Mouse (Mus musculus) thymus, postnatal 10 days (tissue): ENCODE results near the gene Trappc5.

Source experiments
- DNase-seq, 2 experiments: peaks; one replicate each; pipeline ENCODE4 v3.0.0; 2021; ENCODE audit warnings: low spot score in 2 of 2

The Trappc5 gene

DNA sequence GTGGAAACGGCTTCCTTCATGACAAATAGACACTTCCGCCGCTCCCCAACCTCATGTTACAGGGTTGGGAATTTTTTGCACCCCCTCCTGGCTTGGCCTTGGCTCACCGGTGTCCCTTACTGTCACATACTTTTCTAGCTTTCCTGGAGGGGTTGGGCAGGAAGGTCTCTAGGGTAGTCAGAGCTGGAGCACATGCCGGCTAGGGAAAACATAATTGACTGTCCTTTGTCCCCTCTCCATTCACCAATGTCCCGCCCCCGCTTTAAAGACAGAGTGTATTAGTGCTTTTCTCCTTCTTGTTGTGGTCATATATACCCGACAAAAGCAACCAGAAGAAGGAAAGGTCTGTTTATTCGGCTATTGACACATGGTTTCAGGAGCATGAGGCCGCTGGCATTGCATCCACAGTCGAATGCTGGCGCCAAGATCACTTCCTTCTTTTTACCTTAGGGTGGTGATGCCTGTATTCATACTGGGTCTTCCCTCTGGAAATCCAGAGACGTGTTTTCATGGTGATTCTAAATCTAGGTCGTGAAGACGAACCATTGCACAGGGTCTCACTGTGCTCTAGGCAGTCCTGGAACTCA, 987 bp downstream of the Trappc5 start:
- no peak for DNase-seq

DNA sequence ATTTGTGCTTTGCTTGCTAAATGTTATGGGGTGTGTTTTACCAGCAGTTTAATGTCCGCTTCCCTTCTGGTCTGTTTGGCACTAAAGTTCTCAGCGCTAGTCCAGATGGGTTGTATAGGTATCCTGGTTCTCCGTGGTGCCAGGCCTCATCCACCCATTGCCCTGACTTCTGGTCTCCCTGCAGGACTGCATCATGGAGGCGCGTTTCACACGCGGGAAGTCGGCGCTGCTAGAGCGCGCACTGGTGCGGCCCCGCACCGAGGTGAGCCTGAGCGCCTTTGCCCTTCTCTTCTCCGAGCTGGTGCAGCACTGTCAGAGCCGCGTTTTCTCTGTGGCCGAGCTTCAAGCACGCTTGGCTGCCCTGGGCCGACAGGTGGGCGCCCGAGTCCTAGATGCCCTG, 2.7 kb downstream of the Trappc5 start:
- no peak for DNase-seq

DNA sequence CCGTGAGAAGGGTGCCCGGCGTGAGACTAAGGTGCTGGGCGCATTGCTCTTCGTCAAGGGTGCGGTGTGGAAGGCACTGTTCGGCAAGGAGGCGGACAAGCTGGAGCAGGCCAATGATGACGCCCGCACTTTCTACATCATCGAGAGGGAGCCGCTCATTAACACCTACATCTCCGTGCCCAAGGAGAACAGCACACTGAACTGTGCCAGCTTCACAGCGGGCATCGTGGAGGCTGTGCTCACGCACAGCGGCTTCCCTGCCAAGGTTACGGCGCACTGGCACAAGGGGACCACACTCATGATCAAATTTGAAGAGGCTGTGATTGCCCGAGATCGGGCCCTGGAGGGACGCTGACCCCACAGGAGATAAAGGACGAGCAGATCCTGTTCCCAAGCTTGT, 3.1 kb downstream of the Trappc5 start:
- no peak for DNase-seq

DNA sequence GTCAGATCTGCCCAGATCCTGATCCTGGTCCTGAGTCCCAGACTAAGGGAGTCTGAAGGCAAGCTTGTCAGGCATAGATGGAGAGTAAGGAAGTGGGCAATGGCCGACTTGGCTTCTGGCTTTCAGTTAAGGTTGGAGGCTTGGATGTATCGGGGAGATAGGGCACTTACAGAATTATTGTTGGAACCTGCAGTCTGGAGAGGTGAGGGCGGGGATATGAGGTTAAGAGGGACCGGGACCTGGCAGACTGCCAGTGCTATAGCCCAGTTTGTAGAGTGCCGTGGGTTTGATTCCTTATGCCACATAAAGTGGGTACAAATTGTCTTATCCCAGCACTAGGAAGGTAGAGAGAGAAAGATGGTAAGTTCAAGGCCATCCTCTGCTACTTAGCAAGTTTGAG, 3.6 kb downstream of the Trappc5 start:
- DNase-seq = no peak

DNA sequence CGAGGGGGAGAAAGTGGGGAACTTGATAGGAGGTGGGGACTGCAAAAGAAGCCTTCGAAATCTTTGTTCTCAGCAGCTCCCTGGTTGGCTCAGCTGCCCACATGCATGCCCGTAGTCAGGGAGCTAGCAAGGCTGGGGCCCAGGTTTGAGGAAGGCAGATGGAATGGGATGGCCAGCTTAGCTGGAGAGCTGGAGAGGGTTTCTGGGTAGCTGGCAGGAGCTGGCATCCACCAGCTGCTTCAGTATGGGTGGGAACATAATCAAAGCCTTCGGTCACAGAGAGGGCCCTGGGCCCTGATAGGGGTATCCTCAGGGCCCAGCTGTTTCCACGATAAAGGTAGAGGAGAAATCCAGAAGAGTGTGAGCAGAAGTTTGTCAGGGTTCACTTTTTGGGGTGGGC, 6.3 kb downstream of the Trappc5 start:
- no peak for DNase-seq

DNA sequence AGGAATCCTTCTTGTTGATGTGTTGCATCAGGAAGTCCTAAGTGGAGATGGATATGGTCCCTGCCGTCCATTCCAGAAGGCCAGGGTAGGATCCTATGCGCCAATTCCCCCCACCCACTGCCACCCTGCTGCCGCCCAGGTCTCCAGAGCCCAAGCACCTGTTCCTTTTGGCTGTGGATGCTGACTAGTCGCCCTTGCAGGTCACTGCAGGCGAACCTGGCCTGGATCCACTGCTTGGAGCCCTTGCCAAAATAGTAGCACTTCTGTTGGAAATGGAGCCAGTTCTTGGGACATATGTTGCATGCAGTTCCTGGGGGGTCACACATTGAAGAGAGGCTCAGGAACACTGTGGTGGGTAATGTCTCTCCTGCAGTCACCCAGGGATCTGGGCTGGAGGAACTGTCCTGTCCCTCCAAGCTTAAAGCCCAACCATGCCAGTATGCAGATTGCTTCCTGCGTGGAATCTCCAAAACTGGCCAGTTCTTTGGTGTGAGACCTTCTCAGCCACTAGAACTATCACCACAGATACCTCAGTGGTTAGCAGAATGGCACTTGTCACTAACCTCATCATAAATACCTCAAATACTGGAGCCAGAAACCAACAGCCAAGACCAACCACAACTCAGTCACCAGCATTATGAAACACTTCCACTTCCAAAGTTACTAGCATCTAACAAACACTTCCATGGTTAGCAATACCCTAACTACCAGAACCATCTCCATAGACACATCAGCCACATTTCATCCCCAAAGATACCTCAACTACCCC, 7.5 kb downstream of the Trappc5 start:
- DNase-seq = no peak

DNA sequence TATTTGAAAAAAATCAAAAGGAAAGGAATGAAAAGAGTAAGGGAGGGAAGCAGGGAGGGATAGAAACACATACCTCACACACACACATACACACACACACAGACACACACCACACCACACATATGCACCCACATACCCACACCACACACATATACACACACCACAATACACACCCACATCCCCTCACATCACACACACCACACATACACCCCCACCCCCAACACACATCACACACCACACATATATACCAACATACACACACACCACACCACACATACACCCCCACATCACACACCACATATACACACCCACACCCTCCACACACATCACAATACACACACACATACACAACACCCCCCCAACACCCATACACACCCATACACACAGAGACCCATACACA, 8.4 kb downstream of the Trappc5 start:
- DNase-seq = no peak

DNA sequence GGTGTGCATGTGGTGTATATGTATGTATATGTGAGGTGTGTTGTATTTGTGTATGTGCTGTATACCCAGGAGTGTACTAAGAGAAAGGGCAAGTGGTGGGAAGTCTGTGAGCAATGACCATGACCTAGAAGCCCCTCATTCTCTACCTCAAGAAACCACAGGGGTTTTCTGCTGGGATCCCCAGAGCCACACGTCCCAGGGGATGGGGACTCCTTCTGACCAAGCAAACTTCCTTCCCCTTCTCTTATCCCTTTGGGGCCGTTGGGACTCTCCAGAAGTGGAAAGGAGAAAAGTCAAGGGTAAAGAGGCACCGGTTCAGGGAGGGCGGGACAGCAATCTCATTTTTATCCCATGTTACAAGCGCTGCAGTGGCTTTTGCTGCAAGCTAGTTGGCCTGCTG, 9.3 kb downstream of the Trappc5 start:
- no peak for DNase-seq

DNA sequence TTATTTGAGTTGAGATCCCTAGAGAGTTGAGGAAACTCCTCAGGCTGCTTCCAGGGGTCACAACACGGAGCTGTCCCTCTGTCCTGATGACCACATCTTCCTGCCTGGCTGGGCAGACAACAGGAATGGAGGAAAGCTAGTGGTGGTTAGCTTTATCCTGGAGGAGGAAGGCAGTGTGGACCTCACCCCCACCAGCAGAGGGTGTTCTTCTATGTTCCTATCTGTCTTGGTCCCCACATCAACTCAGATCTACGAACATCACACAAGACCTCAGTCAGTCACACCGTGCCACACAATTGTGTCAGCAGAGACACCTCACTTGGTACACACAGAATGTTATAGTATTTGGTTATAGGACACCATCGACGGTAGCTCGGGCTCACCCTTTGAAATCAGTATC, 11.4 kb downstream of the Trappc5 start:
- no peak for DNase-seq

DNA sequence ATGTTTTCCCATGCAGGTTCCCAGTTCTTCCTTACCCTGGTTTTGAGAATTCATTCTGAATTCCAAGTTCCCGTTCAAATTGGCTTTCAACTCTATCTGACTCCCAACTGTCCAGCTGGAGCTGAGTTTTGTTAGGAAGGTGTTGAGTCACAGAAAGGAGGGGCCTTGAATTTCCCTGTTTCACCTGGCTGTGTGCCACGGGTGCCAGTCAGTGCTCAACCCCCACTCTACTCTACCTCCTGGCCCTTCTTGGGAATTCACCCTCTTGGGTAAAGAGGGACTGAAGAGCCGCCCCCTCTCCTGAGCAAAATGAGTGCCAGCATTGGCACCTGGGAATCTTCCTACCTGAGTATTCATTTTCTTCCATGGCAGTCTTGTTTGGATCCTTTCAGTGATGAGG, 14.7 kb downstream of the Trappc5 start:
- DNase-seq = no peak

DNA sequence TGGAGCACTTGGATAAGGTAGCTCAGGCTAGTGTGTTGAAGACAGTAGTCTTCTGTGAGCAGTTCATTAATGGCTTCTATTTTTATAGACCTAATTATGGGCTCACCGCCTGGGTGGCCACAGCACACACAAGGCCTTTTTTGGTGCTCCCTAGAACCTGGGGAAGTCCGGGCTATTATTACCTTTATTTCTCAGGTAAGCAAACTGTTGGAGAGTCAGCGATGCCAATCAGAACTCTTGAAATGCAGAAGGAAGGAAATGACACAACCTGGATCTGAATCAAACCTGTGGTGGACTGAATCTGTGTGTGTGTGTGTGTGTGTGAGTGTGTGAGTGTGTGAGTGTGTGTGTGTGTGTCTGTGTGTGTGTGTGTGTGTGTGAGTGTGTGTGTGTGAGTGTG, 18.0 kb downstream of the Trappc5 start, which contains the start of gene Fcer2a:
Fcer2a (minus strand) TSS at position 55 of the 400 bp plus-strand sequence.
- no peak for DNase-seq

DNA sequence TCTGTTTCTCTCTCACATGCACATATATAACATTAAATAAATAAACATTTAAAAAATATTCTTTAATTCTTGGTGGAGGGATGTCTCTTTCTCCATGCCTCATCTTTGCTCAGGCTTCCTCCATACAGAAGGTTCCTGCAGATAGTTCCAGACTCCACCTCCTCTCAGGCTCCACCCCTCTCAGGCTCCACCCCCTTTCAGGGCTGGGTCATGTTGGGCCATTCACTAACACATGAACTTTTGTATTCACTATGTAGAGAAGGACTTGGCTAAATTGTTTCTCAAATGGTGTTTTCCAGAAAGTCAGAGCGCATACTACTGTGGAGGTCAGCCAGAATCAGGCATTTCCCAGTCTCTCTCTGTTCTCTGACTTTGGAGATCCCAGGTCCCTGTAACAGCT, 25.4 kb downstream of the Trappc5 start:
- no peak for DNase-seq

DNA sequence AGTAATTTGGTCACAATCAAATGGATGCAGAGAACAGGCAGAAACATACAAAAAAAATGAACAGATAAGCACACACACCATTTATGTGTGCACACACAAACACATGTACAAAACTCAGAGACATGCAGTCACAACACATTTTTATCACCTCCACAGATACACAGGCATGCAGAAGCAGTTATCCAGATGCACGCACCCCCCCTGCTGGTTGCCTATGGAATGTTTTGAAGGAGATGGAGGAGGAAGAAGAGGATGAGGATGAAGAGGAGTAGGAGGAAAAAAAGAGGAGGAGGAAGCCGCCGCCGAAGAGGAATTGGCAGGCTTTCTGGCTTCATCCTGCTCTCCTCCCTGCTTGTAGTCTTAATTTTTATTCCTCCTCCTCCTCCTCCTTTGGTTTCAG, 29.6 kb downstream of the Trappc5 start:
- no peak for DNase-seq

DNA sequence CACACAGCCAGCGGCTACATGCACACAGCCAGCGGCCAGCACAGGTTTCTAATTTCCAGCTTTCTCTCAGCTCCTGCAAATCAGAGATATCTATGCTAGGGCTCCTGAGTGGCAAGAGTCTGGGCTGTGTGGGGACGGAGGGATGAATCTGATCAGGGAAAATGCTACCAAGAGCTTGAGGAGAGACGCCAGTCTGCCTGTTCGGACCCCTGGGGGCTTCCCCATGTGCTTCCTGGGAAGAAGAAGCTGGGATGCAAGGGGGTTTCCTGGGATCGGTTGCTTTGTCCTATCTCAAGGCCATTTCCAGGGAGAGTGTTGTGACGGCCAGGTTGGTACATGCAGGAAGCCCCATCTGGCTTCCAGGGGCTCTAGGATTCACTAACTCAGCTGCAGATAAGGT, 31.5 kb downstream of the Trappc5 start:
- no peak for DNase-seq

DNA sequence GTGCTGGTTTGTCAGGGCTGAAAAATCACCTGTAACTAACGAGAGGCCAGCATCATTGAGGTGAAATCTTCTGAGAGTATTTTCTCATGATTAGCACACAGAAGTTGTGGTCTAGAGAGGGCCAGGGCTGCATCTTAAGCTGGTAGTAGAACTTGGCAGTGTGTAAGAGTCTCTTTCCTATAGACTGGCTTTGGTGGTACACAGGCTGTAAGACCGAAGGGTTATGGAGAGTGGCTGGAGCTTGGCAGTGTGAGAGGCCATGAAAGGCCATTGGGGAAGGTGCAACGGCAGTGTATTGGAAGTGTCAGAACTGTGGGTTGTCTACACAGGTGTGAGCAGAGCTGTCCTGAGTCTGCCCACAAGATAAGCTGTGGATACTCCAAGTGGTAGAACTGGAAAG, 34.2 kb downstream of the Trappc5 start:
- DNase-seq = no peak

DNA sequence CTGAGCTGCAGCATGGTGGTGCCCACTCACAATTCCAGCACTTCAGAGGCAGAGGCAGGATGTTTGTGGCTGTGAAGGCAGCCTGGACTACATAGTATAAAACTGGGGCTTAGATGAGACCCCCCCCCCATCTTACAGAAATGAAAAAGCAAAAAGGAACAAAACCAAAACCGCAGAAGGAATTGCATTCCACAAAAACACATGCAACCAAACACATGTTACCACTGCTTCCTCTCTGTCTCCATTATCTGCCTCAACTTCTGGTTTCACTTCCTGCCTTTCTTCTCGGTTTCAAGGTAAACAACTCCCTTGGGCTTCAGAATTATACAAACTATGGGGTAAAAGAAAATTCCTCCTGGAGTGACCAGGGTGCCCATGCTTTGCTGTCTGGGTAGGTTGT, 35.5 kb downstream of the Trappc5 start:
- DNase-seq = no peak

DNA sequence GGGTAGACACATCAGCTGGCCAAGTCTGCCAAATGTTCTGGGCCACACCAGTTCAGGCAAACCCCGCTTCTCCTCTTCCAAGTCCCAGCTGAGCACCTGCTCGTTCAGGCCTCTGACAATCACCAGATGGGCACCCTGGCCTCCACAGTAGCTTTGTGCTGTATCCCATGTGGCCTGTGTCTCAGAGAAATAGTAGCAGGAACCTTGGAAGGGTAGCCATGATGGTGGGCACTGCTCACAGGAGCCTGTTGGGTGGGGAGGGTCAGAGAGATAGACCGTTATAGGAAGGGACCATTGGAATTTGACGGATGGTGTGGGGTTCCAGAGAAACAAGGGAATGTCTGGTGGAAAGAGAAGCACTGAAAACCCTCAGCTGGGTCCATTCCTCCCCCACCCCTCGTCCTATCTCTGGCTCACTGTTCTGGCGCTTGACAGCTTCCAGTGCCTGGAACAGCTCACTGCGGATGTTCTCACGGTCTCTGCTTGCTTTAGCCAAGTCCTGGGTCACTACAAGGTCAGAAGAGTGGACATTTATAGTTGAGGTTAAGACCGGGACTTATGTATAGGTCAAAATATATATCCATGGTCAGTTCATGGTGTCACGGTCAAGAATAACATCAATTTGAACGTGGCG, 41.3 kb downstream of the Trappc5 start:
- no peak for DNase-seq

DNA sequence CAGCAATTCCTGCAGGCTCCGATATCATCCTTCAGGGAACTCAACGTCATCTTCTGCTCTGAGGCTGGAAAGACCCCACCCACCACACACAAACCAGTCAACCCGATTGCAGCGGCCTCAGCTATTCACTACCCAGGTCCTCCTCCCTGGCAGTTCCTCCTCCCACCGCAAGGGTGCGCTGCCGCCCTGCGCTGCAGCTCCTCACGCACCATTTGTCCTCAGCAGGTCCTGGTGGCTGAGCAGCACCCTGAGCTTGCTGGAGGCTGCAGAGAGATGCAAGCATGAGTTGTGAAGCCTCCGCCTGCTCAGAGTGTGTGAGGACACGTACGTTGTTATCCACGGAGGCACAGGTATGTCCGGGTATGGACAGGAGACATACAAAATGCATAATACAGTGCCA, 42.5 kb downstream of the Trappc5 start:
- DNase-seq = peak; percentile 48 to 80

DNA sequence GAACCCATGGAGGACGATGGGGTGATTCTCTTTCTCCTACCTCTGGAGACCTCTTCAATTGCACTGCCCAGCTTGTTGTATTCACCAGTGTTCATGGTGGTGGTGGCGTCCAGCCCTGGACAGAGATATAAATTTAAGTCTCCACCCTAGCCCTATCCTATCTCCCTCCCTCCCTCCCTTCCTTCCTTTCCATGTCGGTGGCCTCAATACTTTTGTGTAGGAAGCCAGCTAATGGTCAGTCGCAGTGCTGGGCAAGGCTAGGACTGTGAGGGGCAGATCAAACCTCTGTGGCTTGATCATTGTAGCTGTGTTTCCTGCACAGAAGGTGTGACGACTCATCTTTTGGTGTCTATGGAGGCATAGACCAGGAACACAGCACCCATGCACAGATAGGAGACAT, 44.5 kb downstream of the Trappc5 start, which contains the start of gene Clec4g:
Clec4g (minus strand) TSS at position 101 of the 400 bp plus-strand sequence.
- DNase-seq = no peak

DNA sequence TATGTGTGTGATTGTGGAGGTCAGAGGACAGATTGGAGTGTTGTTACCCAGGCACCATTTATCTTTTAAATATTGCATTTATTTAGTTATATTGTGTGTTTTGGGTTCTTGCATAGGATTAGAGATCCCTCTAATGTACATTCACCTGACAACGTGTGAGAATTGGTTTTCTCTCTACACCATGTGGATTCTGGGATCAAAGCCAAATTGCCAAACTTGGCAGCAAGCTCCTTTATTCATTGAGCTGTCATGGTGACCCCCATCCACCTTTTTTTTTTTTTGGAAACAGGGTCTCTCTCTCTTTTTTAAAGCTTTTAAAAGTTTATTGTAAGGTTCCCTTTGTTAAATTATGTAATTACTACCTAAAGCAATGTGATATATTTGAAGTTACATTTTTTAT, 44.9 kb downstream of the Trappc5 start:
- DNase-seq = no peak
